Mouse (Mus musculus) brain, embryonic 14.5 days (tissue): ENCODE results near the gene Enoph1.

Source experiments
- CTCF ChIP-seq: fragments of 200-500 bp; IDR thresholded peaks from 2 replicates; pipeline ENCODE4 v1.5.1; 2012; ENCODE audit warnings: inconsistent platforms, mild to moderate bottlenecking, moderate library complexity, borderline replicate concordance; ENCODE audit not compliant: insufficient read depth, insufficient read length; ENCODE audit errors: extremely low read depth
- POLR2A ChIP-seq: fragments of 200-500 bp; IDR thresholded peaks from 2 replicates; pipeline ENCODE4 v1.6.1; 2012; ENCODE audit warnings: mild to moderate bottlenecking, inconsistent platforms, borderline replicate concordance; ENCODE audit not compliant: poor library complexity, insufficient read depth, insufficient read length, severe bottlenecking; ENCODE audit errors: extremely low read depth

- no peak for TF ChIP-seq CTCF
- no peak for TF ChIP-seq POLR2A
Observed at GRCm38 (mm10) chr5:100055866-100056369, 16.1 kb downstream of the Enoph1 start.
